Mouse (Mus musculus): ENCODE measurements at regions not wholly inside any gene's neighbourhood (a gene's known extent, or its start where the extent isn't known, plus 50 kb on each side); places are given as distances from the start of the nearest gene placed in this dataset.

DNA sequence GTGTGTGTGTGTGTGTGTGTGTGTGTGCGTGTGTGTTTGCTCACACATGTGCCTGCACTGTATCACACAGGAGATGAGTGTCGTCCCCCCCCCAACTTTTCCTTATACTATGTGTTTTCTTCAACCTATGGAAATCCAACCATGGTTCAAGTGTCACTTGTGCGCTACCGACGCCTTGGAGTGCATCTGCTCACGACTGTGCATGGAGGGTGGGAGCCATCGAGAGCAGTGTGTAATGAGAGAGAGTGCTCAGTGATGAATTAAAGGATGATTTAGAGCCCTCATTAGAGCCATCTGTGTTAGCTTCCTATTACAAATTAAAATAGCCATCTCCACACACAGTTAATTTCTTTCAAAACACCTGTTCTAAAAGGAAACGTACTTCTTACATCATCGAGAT is 264.3 kb upstream of the Gadl1 start:
- TF ChIP-seq POLR2A (IDR thresholded peaks at IDR 0.05; ENCODE audit: borderline replicate concordance, extremely low read depth, insufficient read depth, insufficient read length, poor library complexity, severe bottlenecking) (no peak), CTCF (IDR thresholded peaks at IDR 0.05; ENCODE audit: borderline replicate concordance, extremely low read depth, insufficient read depth, insufficient read length) (no peak)
